Mouse (Mus musculus) midbrain, postnatal 0 days (tissue): Measurements from ENCODE around the gene Efcab2. TPM values are rescaled to one million over a fixed set of nuclear protein-coding genes. Genes with fewer than 3 reads are reported as not detected.
"Not testable (repeated sequence)": the region's sequence is repeated elsewhere in the genome, so short reads cannot be mapped to it uniquely, and the experiment has no call there.

Experiments used
- ATAC-seq: fragments of 200-750 bp; cut with Nextera tagmentation; 2 replicates; pipeline ENCODE4 v1.8.0; 2017; ENCODE audit warnings: moderate number of reproducible peaks, mild to moderate bottlenecking, moderate TSS enrichment, moderate library complexity; ENCODE audit not compliant: low FRiP score
- DNase-seq: peaks from one replicate; pipeline ENCODE4 v3.0.0-alpha.2; 2015; ENCODE audit warnings: low spot score
- H3K27ac ChIP-seq: fragments of 300-500 bp; sonication (generic); 2 replicates; pipeline ENCODE4 v1.5.1; 2014; ENCODE audit warnings: low read depth, mild to moderate bottlenecking, low read length, mixed read lengths
- H3K27me3 ChIP-seq: fragments of 300-500 bp; sonication (generic); 2 replicates; pipeline ENCODE4 v1.6.1; 2014; ENCODE audit warnings: low read length, control low read depth, mixed read lengths; ENCODE audit not compliant: insufficient read depth
- H3K36me3 ChIP-seq: fragments of 300-500 bp; sonication (generic); 2 replicates; pipeline ENCODE4 v1.6.1; 2014; ENCODE audit warnings: low read length, control low read depth, mixed read lengths; ENCODE audit not compliant: insufficient read depth
- H3K4me1 ChIP-seq: fragments of 300-500 bp; sonication (generic); 2 replicates; pipeline ENCODE4 v1.6.1; 2014; ENCODE audit warnings: mild to moderate bottlenecking, control low read depth, antibody characterized with exemption, low read length, mixed read lengths; ENCODE audit not compliant: insufficient read depth
- H3K4me2 ChIP-seq: fragments of 300-500 bp; sonication (generic); 2 replicates; pipeline ENCODE4 v1.6.1; 2014; ENCODE audit warnings: low read depth, mild to moderate bottlenecking, low read length, mixed read lengths; ENCODE audit not compliant: poor library complexity, severe bottlenecking
- H3K4me3 ChIP-seq: fragments of 300-500 bp; sonication (generic); 2 replicates; pipeline ENCODE4 v1.5.1; 2014; ENCODE audit warnings: low read depth, mild to moderate bottlenecking, low read length, moderate library complexity
- H3K9ac ChIP-seq: fragments of 300-500 bp; sonication (generic); replicated peaks from 2 replicates; pipeline ENCODE4 v1.6.1; 2014; ENCODE audit warnings: mild to moderate bottlenecking, low read length, moderate library complexity, mixed read lengths; ENCODE audit not compliant: poor library complexity, severe bottlenecking
- H3K9me3 ChIP-seq: fragments of 300-500 bp; sonication (generic); 2 replicates; pipeline ENCODE4 v1.6.1; 2016; ENCODE audit warnings: low read length, control low read depth
- CTCF ChIP-seq: IDR thresholded peaks from 2 replicates; pipeline ENCODE4 v1.5.1; 2016; ENCODE audit warnings: antibody characterized with exemption, mild to moderate bottlenecking
- WGBS: fragments of 180-500 bp; shearing (Covaris S2); extraction: QIAGEN DNeasy Blood & Tissue Kit; methylation state at CpG from one replicate; pipeline ENCODE4 v1.1.7; 2014; 5-methylcytosine and 5-hydroxymethylcytosine counted together
- polyA plus RNA-seq: library from polyadenylated mRNA; unstranded; fragments of >200 nt; fragmentation: Nextera tagmentation; extraction: Ambion mirVana; gene quantifications from 2 replicates; pipeline ENCODE4 v1.2.1, GENCODE M21; 2015
- total RNA-seq: library from RNA; depleted of rRNA; stranded (reverse); fragments of >200 nt; gene quantifications from 2 replicates; pipeline ENCODE4 v1.2.3, GENCODE M21; 2014

The Efcab2 gene
- total and polyA plus RNA-seq, 2 experiments from 2014 or later = 5.9 to 13.4 TPM

DNA sequence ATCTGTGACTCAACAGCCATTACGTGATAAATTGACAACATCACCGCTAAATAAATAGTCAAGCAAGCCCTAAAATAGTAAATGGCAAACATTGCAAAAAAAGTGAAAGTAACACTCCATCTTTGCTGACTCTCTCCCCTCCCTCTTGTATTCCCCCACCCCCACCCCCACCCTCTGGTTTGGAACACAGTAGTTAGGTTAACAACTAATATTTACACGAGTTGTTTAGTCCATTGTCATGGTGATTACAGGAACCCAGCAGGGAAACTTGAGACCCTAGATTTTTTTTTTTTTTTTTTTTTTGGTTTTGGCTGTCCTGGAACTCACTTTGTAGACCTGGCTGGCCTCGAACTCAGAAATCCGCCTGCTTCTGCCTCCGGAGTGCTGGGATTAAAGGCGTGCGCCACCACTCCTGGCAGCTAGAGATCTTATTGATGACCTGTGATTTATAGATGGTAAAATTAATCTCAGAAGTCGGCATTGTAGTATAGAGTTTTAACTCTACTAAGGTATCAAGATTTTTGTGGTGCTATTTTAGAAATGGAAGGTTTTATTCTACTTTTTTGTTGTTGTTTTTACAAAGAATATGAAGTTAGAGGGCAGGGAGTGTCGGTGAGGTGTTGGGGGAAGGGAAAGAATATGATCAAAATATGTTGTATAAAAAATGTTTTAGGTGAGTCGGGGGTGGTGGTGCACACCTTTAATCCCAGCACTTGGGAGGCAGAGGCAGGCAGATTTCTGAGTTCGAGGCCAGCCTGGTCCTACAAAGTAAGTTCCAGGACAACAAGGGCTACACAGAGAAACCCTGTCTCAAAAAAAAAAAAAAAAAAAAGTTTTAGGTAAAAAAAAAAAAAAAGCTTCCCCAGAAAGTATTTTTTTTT lies 1.1 kb downstream of the Efcab2 start:
- peak overlapping the region; percentile 59 for H3K4me3 ChIP-seq
- H3K9ac ChIP-seq = peak overlapping the region; percentile 75
- H3K9me3 ChIP-seq = no peaks in the 10 kb centered on the region
- H3K4me1 ChIP-seq = no peaks in the 10 kb centered on the region
- ATAC-seq (no peak), DNase-seq (no peak)
- TF ChIP-seq CTCF = no peak
- H3K4me2 ChIP-seq = peak overlapping the region; percentile 78
- no peaks in the 10 kb centered on the region for H3K36me3 ChIP-seq
- peak overlapping the region; percentile 99 for H3K27ac ChIP-seq
- no peaks in the 10 kb centered on the region for H3K27me3 ChIP-seq
- WGBS = 64% methylated on average over 12 of the region's 12 CpGs

DNA sequence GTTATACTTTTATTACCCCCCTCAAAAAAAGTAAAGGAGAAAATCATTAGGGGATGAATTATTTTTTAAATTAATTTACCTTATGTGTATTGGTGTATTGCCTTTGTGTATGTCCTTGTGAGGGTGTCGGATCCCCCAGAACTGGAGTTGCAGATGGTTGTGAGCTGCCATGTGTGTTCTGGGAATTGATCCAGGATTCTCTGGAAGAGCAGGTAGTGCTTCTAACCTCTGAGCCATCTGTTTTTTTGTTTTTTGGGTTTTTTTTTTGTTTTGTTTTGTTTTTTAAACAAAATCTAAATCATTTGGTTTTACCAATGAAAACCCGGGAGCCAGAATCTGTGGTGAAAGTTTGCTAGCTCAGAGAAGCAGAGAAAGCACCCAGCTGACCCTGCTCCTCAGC lies 1.8 kb downstream of the Efcab2 start:
- no peak overlapping the region for H3K27ac ChIP-seq
- no peaks in the 10 kb centered on the region for H3K9me3 ChIP-seq
- H3K4me3 ChIP-seq = no peak overlapping the region
- no peaks in the 10 kb centered on the region for H3K36me3 ChIP-seq
- 76% methylated on average over 2 of the region's 2 CpGs for WGBS
- DNase-seq (peak; percentile 31), ATAC-seq (no peak)
- H3K4me2 ChIP-seq = no peak overlapping the region
- TF ChIP-seq CTCF = no peak
- H3K4me1 ChIP-seq = no peaks in the 10 kb centered on the region
- no peak overlapping the region for H3K9ac ChIP-seq
- H3K27me3 ChIP-seq = no peaks in the 10 kb centered on the region

DNA sequence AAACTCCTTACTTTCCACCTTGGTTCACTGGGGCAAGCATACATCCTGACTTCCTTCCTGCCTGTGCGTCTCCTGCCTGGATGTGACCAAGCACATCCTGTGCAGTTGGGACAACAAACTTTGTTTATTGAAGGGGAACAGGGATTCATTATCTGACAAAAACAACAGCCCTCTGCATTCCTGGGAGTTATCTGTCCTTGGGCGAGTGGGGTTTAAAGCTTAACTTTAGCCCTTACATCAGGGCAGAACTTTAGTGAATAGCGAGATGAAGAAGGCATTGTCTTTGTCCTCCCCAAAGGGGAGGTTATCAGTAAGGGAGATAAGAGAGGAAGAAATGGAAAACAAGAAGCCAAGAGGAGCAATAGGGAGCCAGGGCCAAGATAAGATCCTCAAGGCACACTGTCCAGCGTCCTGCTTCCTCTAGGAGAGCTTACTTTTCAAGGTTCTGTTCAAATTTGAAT lies 3.0 kb downstream of the Efcab2 start:
- Histone ChIP-seq H3K4me2 (no peak overlapping the region), H3K27ac (no peak overlapping the region), H3K9me3 (no peaks in the 10 kb centered on the region), H3K9ac (no peak overlapping the region), H3K4me3 (no peak overlapping the region), H3K4me1 (no peaks in the 10 kb centered on the region), H3K36me3 (no peaks in the 10 kb centered on the region), H3K27me3 (no peaks in the 10 kb centered on the region)
- TF ChIP-seq CTCF = no peak
- 65% methylated on average over 4 of the region's 4 CpGs for WGBS
- ATAC-seq (no peak), DNase-seq (no peak)

DNA sequence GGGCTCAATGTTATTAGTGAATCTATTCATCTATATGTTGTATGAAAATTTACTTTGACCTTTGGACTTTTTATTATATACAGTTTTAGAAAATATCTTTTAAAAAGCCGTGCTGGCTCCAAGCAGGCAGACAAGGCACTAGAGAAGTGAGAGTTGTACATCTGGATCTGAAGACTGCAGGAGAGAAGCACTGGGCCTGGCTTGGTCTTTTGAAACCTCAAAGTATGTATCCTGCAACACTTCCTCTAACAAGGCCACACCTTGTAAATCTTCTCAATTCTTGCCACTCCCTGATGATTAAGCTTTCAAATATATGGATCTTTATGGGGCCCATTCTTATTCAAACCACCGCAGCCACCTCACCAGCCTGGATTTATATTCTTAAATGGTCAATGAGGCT lies 7.5 kb downstream of the Efcab2 start:
- H3K27me3 ChIP-seq, ATAC-seq, H3K9me3 ChIP-seq, H3K4me3 ChIP-seq, H3K36me3 ChIP-seq, H3K27ac ChIP-seq, H3K4me1 ChIP-seq, H3K4me2 ChIP-seq, DNase-seq, H3K9ac ChIP-seq: not testable (repeated sequence)
- 90% methylated on average over 2 of the region's 2 CpGs for WGBS

DNA sequence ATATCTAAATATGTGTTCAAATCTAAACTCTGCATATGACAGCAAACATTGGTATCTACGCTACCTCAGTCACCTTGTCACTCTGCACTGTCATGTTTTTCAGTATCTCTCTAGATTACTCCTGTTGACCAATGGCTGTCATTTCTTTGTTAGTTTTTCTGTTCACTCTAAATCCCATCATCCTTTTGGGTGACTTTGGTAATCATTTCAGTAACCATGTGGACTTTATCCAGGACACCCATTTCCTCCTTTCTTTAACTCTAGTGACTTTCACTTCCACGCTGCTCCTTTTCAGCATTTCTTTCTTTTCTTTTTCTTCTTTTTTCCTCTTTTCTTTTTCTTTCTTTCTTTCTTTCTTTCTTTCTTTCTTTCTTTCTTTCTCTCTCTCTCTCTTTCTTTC lies 13.7 kb downstream of the Efcab2 start:
- no peak for TF ChIP-seq CTCF
- no peak overlapping the region for H3K9ac ChIP-seq
- no peak overlapping the region for H3K4me3 ChIP-seq
- H3K9me3 ChIP-seq = no peaks in the 10 kb centered on the region
- no peaks in the 10 kb centered on the region for H3K36me3 ChIP-seq
- no peak overlapping the region for H3K4me2 ChIP-seq
- no peak overlapping the region for H3K27ac ChIP-seq
- H3K4me1 ChIP-seq = no peaks in the 10 kb centered on the region
- no peak for DNase-seq
- no peak for ATAC-seq
- H3K27me3 ChIP-seq = no peaks in the 10 kb centered on the region
- 98% methylated on average over 2 of the region's 2 CpGs for WGBS

DNA sequence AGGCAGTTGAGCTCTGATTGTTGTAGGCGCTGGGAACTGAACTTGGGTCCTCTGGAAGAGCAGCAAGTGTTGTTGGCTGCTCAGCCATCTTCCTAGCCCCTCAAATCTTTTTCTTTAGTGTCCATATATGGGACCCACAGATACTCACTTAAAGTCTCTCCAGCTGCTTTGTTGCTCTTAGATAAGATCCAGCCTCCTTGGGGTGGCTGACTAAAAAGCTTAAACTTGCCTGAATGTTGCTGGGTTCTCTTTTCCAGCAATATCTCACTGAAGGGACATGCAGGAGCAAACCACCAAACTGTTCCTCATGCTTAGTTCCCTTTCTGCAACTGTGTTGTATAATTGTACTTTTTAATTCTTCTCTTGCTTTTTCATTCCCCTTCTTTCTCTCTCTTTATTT lies 17.8 kb downstream of the Efcab2 start:
- no peak for TF ChIP-seq CTCF
- H3K4me2 ChIP-seq = no peak overlapping the region
- no peak overlapping the region for H3K9ac ChIP-seq
- 100% methylated on average over 1 of the region's 1 CpGs for WGBS
- no peak overlapping the region for H3K4me3 ChIP-seq
- H3K27me3 ChIP-seq = no peaks in the 10 kb centered on the region
- no peaks in the 10 kb centered on the region for H3K36me3 ChIP-seq
- no peak for ATAC-seq
- no peak overlapping the region for H3K27ac ChIP-seq
- DNase-seq = no peak
- H3K9me3 ChIP-seq = no peaks in the 10 kb centered on the region
- H3K4me1 ChIP-seq = no peaks in the 10 kb centered on the region
